Mouse (Mus musculus) gastrocnemius, postnatal 14 days (tissue): ENCODE data around the gene Dock8. TPM values are rescaled to one million over a fixed set of nuclear protein-coding genes. Genes with fewer than 3 reads are reported as not detected.

Source experiments
- DNase-seq: peaks from one replicate; pipeline ENCODE4 v3.0.0; 2021; ENCODE audit warnings: mixed read lengths
- intact Hi-C: fragments of 180-260 bp; cut with DNase I; formaldehyde crosslinking; loops from one replicate; pipeline ENCODE4 v1.15.1; 2025; ENCODE audit warnings: low total_unique reads
- total RNA-seq, 2 experiments: library from RNA; stranded (reverse); gene quantifications; 2 replicates each; pipeline ENCODE4 v1.2.3; 2021

Dock8 gene
- total RNA-seq, 2 experiments from 2014 or later, result 1.8 to 2.6 TPM

DNA sequence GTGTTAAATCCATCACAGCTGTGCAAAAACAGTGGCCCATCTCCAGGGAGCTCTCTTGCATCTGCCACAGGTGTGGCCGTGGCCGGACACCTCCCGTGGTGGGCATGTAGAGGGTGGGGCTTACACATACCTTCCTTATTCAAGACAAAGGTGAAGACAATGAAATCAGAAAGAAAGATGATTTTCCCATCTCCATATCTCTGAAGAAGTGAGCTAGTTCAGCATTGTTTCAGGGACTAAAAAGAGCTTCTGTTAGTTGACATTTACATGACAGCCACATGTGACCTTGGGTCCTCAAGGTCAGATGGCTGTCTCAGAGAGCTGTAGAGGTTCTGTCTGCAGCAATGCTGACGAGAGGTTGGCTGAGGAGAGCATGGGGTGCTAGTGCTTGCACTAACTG lies 99.6 kb downstream of the Dock8 start:
- no peak for DNase-seq
- intact Hi-C loops, result no loop called here

DNA sequence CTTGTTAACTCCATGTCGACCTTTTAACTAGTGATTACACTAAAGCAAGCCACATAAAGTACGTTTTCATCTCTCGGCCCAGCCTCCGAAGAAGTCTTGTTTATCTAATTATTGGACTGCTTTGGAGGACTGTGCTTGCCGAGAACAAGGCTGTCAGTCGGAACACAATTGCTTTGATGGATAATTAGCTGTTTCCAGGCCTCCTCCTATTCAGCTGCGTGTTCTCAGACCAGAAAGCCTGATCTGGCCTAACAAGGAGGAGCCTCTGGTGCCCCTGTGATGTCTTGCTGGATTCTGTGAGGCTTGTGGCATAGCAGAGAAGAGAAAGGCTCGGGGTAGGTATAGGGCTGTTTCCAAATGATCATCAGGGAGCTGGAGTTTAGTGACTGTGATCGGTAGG lies 106.3 kb downstream of the Dock8 start:
- DNase-seq, result no peak
- intact Hi-C loops, result loop anchor here (10.0 kb wide), 2 partner anchors 141 to 349 kb away; partner anchors contain the start of gene Cbwd1

DNA sequence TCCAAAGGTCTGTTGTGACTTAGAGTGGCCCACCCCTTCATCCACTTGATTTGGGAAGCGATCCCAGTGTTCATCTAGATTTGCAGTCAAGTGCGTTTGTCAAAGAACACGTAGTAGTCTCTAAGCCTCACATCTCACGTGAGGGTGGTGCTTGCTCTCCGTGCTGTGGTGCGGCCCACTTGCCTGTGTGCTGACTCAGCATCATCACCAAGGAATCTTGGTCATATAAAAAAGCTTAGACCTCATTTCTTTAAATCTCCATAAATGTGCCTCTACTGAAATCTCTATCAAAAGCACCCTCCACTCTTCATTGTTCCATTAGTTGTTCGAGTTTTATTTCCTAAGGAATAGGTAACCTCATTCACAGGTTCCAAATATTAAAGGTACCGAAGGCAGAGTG lies 107.0 kb downstream of the Dock8 start:
- no peak for DNase-seq
- intact Hi-C loops, result loop anchor here (10.0 kb wide), 2 partner anchors 142 to 348 kb away; partner anchors contain the start of gene Cbwd1

DNA sequence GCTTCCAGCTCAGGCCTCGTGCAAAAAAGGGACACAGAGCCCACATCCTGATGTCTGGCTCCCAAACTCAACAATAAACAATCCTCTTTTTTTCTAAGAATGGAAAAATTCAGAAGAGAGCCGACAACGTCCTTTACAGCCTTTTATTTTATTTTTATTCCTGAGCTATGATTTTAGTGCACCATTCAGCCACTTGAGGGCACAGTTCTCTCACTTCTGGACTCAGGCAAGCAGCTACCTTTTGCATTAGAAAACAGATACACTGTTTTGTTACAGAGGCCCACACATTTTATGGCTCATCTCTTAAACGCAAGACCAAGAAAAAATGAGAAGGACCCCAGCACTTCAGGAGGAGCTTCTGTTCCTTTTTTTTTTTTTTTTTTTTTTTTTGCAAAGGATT lies 108.1 kb downstream of the Dock8 start:
- DNase-seq, result no peak
- intact Hi-C loops, result loop anchor here (10.0 kb wide), 2 partner anchors 143 to 347 kb away; partner anchors contain the start of gene Cbwd1

DNA sequence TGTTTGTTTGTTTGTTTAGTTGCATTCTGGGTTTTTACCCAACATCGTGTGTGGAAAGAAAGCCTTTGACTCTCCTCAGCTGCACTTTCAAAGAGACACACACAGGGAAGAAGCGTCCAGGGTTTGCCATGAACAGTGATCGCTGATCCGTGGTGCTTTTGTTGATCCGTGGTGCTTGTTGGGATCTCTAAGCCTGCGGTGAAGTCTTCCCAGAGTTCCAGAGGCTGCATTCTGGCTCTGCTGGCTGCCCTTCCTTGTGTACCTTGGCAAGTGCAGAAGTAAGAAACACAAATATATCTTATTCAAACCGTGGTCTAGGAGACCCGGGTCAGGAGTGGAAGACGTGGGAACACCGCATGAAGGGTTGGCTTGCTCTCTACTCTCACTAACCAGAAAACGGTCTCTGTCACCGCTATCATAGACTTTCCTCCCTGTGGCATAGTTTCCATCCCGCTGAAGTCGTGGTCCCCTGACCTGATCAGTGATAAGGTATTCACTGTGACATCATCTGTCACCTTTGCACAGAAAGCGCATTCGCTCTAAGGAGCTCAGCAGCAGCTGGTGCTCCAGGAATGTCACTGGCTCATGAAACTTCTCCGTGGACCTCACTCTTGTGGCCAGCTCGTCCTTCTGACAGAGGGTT lies 112.4 kb downstream of the Dock8 start:
- intact Hi-C loops, result no loop called here
- DNase-seq, result no peak

DNA sequence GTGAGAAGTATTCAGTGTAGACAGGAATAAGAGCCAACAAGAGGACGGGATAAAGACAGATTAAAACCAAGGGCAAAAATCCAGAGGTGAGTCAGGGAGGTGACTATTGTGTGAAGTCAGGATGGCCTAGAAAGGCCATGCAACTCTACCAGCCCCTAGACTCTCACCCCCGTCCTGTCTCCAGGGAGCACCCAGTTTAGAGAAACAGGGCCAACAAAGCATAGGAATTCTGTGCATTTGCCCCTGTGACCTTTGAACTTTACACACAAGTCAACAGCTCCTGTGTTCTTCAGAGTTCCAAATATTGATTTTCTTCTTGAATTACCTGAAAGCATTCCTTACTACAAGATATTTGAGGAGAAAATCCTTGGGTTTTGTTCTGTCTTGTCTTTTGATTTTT lies 117.6 kb downstream of the Dock8 start:
- intact Hi-C loops, result no loop called here
- DNase-seq, result no peak

DNA sequence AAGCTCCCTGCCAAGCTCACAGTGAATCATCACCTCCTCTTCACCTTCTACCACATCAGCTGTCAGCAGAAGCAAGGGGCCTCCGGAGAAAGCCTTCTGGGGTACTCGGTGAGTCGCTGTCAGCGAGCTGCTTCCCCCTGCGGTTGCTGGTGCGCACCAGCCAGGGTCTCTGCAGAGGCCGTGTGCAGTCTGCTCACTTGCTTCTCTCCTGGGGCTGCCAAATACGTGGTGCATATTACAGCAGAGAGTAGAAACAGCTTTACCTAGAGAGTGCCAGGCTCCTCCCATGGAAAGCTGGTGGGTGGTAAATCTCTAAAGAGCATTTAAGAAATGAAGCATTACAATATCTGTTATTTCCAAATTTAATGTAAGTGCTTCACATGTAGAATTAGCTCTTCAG lies 123.1 kb downstream of the Dock8 start:
- intact Hi-C loops, result no loop called here
- no peak for DNase-seq

DNA sequence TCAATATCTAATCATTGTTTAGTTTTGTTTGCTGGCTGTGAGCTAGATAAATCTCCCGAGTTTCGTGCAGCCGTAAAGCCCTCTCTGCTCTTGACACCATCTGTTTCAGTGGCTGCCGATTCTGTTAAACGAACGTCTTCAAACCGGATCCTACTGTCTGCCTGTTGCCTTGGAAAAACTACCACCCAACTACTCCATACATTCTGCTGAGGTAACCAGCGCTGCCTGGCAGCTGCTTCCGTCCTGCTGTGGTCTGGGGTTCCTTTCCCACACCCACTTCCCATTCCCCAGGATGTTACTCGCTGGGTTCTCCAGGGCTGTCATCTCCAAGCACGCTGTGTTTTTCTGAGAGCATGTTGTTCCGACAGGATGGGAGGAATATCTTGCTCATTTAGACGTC lies 123.7 kb downstream of the Dock8 start:
- intact Hi-C loops, result no loop called here
- no peak for DNase-seq

DNA sequence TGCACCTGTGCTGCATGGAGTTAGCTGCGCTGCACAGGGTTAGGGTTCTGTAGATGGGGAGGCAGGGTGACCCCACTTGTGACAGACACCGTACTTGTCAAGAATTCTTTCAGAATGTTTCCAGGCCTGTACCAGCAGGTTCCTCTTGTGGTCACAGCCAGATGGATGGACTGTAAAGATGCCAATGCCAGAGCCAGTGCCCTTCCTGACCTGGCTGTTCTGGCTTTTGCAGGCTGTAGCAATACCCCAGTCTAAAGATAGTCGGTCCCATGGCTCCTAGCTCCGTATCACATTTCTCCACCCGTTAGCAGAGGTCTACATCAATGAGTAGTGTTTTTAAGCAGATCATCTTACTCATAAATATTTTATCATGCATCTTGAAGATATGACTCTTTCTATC lies 124.1 kb downstream of the Dock8 start:
- intact Hi-C loops, result no loop called here
- DNase-seq, result peak; percentile 24

DNA sequence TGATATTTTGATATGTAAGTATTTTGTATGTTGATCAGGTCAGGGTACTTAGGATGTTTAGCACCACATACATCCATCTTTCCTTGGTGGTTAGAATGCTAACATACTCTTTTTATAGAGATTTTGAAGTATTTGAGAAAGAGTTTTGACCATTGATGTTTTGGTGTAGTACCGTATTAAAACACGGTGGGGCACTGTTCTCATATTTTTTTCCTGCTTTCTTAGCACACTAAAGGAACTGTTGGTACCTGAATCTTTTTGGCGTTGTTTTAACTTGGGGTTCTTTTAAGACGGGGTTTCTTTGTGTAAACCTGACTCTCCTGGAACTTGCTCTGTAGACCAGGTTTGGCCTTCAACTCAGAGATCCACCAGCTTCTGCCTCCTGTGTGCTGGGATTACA lies 133.0 kb downstream of the Dock8 start:
- DNase-seq, result no peak
- intact Hi-C loops, result loop anchor here (2.0 to 10.0 kb wide), 3 partner anchors 102 to 312 kb away; partner anchors contain the start of gene Kank1

DNA sequence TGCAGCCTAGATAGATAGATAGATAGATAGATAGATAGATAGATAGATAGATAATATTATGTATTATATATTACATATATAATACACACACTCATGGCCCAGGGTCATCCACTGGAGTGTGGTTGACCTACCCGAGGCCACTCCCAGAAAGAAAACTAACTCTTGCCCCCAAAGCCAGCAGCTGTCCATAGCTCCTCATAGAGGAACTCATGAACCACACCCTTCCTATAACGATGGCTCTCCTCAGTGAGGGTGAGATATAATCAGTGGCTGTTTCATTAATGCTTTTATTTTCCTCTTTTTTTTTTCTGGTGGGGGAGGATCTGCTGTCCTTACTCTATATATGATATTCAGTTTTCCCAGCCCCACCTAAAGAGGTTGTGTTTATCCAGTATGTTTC lies 134.6 kb downstream of the Dock8 start:
- intact Hi-C loops, result loop anchor here (2.0 to 10.0 kb wide), 3 partner anchors 101 to 311 kb away; partner anchors contain the start of gene Kank1
- no peak for DNase-seq

DNA sequence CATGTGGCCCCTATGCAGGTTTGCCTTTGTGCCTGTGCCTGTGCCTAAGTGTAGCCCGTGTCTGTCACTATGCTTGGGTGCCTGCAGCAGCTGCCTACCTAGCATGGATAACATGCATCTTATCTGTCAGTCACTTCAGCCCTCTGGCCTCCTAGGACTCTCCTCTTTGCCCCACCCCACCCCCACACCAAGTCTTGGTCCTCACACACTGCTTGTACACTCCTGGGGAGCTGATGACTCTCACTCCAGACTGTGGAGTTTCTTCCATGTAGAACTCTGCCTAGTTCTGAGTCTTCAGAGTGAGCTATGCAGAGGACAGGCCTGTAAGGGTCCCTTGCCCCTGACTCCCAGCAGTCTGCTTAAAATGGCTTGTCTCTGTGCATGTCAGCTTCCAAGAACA lies 136.8 kb downstream of the Dock8 start:
- intact Hi-C loops, result loop anchor here (10.0 kb wide), 2 partner anchors 99 to 309 kb away; partner anchors contain the start of gene Kank1
- no peak for DNase-seq

DNA sequence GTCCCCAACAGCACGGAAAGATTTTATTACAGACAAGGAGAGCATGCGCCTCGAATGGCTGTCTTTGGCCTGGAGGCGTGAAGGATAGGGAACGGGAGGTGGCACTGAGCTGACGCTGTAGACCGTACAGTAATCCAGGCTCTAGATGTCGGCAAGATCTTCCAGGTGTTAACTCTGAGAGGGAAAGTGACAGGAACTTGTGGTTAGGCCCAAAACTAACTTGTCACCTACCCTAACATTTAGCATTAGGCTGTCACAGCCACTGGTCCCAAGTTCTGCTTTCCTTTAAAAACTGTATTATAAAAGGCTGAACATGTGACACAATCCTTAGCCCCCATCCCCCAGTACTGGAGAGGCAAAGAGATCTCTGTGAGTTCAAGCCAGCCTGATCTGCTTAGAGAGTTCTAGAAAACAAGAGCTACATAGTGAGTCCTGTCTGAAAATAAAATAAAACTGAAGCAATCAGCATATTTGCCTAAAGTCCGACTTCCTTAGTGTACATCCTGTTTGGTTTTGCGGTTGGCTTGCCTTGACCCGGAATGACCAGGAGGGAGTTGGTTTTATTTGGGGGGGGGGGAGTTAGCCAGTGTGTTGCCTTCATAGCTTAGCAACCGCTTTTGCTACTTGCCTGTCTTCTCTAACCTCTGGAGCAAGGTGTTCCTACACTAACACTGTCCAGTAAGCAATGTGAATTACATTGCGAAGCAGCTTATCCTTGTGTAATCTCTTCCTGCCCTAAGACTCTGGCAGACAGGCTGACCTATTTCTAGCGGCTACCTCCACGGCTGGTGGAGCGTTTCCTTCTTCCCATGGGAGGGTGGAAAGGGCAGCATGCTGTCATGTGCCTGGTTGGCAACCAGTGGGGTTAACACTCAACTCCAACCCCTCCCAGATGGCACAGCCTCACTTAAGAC lies 138.8 kb downstream of the Dock8 start:
- intact Hi-C loops, result loop anchor here (10.0 kb wide), 2 partner anchors 97 to 307 kb away; partner anchors contain the start of gene Kank1
- DNase-seq, result no peak

DNA sequence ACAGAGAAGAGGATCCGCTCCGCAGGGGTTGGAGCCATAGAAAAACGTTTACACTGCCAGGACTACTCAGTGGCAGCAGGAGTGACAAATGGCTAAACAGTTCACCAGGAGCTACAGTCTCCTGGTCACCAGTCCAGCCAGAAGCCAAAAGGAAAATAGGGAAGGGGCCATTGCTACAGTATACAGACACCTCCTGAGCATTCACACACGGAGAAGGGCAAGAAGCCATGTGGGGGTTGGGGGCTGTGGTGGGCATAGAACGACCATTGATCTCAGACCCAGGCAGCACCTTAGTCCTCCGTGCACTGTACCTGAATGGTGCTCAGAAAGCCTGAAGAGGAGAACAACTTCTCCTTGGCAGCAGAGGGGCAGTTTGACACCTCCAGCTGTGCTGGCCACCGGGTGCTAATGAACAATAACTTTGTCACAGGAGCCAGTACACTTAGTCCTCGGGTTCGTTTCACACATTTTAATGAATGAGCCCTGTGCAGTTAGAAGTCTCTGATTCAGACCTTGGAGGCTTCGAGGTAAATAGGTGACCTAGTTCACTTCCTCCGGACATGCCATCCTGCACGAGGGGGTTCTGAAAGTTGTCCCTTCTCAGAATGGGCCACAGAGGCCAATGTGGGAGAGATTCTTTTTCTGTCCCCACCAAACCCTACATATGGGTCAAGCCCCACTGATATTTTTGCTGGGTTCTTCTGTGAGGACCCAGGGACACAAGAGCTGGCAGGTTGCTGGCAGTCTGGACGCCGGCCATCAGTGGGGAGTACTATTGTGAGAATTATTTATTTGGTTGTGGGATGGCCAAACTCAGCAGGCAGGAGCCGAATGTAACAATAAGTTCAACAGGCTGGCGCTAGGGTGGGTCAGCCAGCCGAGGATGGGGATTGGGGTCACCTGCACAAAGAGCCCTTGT lies 145.0 kb downstream of the Dock8 start:
- intact Hi-C loops, result no loop called here
- no peak for DNase-seq

DNA sequence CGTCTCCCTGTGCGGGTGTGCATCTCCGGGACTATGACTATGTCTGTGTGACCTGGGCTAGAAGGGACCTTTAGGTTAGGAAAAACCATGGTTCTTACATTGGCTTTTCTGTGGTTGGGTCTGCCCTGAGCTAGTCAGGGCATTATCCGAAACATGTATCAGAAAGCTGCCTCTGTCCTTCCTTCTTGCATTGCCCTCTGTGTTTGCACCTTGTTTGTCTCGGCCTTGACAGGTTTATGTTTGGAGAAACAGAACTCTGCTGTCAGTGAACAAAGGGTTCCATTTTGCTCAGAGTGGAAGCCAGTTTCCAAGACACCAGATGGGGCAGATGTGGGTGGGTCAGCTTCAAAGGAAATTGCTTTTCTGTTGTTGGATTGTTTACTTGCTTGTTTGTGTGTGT lies 145.8 kb downstream of the Dock8 start:
- DNase-seq, result no peak
- intact Hi-C loops, result no loop called here

DNA sequence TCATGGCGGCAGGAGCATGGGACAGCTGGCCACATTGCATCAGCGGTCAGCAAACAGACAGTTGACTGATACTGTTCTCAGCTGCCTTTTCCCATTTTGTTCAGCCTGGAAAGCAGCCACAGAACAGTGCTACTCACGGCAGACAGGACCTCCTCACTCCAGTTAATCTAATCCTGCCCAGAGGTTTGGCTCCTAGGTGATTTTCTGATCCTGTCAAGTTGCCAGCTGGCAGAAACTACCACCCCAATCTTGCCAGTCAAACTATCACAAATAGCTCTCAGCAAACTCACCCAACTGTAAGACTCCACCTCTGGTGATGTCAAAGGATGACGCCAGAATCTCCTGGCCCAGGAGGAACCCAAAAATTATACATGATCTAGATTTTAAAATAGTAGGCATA lies 146.8 kb downstream of the Dock8 start:
- intact Hi-C loops, result no loop called here
- no peak for DNase-seq

DNA sequence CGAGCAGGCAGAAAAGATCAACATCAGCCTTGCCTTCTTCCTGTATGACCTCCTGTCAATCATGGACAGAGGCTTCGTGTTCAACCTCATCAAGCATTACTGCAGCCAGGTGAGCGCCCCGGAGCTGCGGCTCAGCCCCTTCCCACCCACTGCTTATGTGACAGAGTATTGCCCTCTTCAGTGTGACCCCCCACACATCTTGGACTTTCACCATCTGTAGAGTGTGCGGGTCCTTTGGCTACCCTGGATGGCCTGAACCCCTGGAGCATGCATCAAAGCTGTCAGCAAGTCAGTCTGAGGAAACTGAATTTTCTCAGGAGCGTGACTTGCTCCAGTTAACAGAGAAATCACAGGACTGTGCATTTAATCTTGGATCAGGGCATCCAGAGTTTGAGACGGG lies 150.5 kb downstream of the Dock8 start:
- no peak for DNase-seq
- intact Hi-C loops, result no loop called here

DNA sequence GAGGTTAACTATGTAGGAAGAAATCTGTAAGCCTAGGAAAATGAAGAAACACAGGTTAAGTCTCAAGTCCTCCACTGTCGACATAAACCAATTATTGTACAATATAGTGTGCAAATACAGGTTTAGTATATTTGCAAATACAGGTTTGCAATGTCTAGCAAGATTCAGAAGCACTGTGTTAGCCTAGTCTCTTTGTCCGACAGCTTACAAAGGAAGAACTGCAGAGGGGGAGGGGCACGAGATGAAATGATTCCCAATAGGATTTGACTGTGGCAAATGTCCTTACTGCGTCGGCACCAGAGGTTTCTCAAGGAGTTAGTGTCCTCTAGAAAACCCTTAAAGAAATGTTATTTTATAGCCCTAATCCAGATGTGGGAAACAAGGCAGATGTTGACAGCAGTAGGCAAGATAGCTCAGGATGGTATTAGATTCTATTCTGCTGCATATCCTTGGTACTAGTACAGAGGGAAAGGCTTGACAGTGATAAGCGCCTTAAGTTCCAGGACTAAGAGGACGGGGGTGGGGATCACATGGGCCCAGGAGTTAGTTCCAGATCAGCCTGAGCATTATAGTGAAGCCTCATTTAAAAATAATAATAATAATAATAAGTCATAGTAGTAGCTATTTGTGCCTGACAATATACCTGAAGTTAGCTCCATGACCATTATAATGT lies 155.3 kb downstream of the Dock8 start:
- intact Hi-C loops, result no loop called here
- DNase-seq, result no peak

DNA sequence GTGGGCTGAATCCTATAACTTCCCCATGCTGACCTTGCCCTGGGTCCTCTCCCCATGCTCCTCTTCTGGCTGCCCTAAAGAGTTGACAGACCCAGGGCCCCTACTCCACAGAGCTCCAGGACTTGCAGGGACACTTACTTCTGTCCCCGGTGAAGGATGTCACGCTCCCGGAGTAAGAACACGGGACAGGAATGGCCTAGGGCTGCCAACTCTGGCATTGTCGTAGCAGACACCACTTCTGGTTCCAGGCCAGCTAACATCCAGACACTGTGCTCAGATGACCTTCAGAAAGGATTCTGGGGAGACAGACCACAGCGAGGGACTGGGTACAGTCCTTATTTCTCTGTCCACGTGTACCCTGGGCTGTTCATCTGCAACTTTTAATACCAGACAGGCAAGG lies 155.9 kb downstream of the Dock8 start:
- intact Hi-C loops, result no loop called here
- DNase-seq, result no peak
